Mouse (Mus musculus): ENCODE measurements around the gene Tmem253. TPM values are rescaled to one million over a fixed set of nuclear protein-coding genes. Genes with fewer than 3 reads are reported as not detected.

Tmem253 gene
- polyA plus RNA-seq, 1 experiment from 2014 or later = 0.50 TPM

- no peak overlapping the region for H3K4me3 ChIP-seq
- peaks cover 74% of the 10 kb centered on the region for H3K36me3 ChIP-seq (replicated peaks)
- WGBS = 94% methylated on average over 4 of the region's 4 CpGs
- H3K27ac ChIP-seq = no peak overlapping the region
- H3K4me1 ChIP-seq = peaks cover under 1% of the 10 kb centered on the region
- H3K4me2 ChIP-seq = no peak overlapping the region
- no peak for ATAC-seq (replicated peaks)
- no peaks in the 10 kb centered on the region for H3K9me3 ChIP-seq
- H3K27me3 ChIP-seq (replicated peaks) = no peaks in the 10 kb centered on the region
- H3K9ac ChIP-seq = no peak overlapping the region
Measured at GRCm38 (mm10) chr14:51994453-51994852, 21.0 kb upstream of the Tmem253 start.

GRCm38 (mm10) chr14:51995219-51995871 lies 20.1 kb upstream of the Tmem253 start:
- Histone ChIP-seq H3K4me3 (no peak overlapping the region), H3K27me3 (replicated peaks) (no peaks in the 10 kb centered on the region), H3K4me2 (no peak overlapping the region), H3K36me3 (replicated peaks) (peaks cover 71% of the 10 kb centered on the region), H3K9me3 (no peaks in the 10 kb centered on the region), H3K9ac (no peak overlapping the region), H3K4me1 (no peaks in the 10 kb centered on the region), H3K27ac (no peak overlapping the region)
- ATAC-seq (replicated peaks) = no peak
- 92% methylated on average over 12 of the region's 12 CpGs for WGBS

DNA sequence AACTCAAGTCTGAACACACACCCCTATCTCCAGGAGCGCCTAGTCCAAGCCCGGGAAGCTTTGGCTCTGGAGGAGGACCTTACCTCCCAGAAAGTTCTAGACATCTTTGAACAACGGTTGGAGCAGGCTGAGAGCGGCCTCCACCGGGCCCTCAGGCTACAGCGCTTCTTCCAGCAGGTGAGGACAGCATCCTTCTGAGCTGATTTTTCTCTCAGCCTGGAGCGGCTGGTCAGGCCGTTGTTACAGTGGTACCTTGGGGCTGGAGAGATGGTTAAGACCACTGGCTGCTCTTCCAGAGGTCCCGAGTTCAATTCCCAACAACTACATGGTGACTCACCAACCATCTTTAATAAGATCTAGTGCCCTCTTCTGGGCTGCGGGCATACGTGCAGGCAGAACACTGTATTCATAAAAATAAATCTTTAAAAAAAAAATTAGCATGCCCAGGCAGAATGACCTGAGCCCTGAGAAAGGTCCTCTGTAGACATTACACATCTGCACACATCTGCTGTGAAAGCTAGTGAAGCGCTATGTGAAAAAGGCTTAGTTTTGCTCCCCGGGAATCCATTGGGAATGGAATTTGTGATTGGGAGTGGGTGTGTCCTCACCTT lies 19.1 kb upstream of the Tmem253 start:
- Histone ChIP-seq H3K4me1 (no peaks in the 10 kb centered on the region), H3K4me2 (no peak overlapping the region), H3K27me3 (replicated peaks) (no peaks in the 10 kb centered on the region), H3K36me3 (replicated peaks) (peaks cover 64% of the 10 kb centered on the region), H3K27ac (no peak overlapping the region), H3K4me3 (no peak overlapping the region), H3K9me3 (no peaks in the 10 kb centered on the region), H3K9ac (no peak overlapping the region)
- WGBS = 89% methylated on average over 13 of the region's 13 CpGs
- ATAC-seq (replicated peaks) = no peak

- peak overlapping the region; percentile 55; the same call in 1 of the 2 replicates for H3K27ac ChIP-seq
- H3K36me3 ChIP-seq (replicated peaks) = peaks cover 60% of the 10 kb centered on the region
- H3K4me3 ChIP-seq = no peak overlapping the region
- H3K9ac ChIP-seq = no peak overlapping the region
- 64% methylated on average over 17 of the region's 17 CpGs for WGBS
- H3K4me2 ChIP-seq = no peak overlapping the region
- no peaks in the 10 kb centered on the region for H3K9me3 ChIP-seq
- no peaks in the 10 kb centered on the region for H3K27me3 ChIP-seq (replicated peaks)
- peak; percentile 37 for ATAC-seq (replicated peaks)
- H3K4me1 ChIP-seq = no peaks in the 10 kb centered on the region
Measured at GRCm38 (mm10) chr14:51996866-51997265, 18.6 kb upstream of the Tmem253 start.

DNA sequence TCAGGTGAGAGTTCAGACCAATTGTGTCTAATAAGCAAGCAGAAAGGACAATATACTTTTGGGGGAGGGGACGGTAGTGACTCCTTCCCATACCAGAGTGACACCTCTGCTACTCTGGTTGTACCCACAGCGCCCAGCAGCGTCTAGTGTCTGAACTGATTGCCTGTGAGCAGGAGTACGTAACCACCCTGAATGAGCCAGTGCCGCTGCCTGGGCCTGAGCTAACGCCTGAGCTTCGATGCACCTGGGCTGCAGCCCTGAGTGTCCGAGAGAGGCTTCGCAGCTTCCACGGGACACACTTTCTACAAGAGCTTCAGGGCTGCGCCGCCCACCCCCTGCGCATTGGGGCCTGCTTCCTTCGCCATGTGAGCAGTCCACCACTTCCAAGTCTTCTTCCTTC lies 18.0 kb upstream of the Tmem253 start:
- Histone ChIP-seq H3K4me1 (no peaks in the 10 kb centered on the region), H3K27me3 (replicated peaks) (no peaks in the 10 kb centered on the region), H3K36me3 (replicated peaks) (peaks cover 61% of the 10 kb centered on the region), H3K4me2 (no peak overlapping the region), H3K9me3 (no peaks in the 10 kb centered on the region), H3K27ac (no peak overlapping the region), H3K9ac (no peak overlapping the region), H3K4me3 (no peak overlapping the region)
- ATAC-seq (replicated peaks) = no peak
- WGBS = 93% methylated on average over 14 of the region's 14 CpGs

GRCm38 (mm10) chr14:52003981-52004495 lies 11.4 kb upstream of the Tmem253 start:
- 15% methylated on average over 16 of the region's 16 CpGs for WGBS

GRCm38 (mm10) chr14:52005141-52005540 lies 10.3 kb upstream of the Tmem253 start:
- Histone ChIP-seq H3K4me3 (peak overlapping the region; percentile 12; the same call in 1 of the 2 replicates), H3K36me3 (replicated peaks) (peaks cover 26% of the 10 kb centered on the region; the same call in 1 of the 2 replicates), H3K4me2 (peak overlapping the region; percentile 40; the same call in 1 of the 2 replicates), H3K9ac (peak overlapping the region; percentile 23; the same call in 1 of the 2 replicates), H3K27me3 (replicated peaks) (no peaks in the 10 kb centered on the region), H3K27ac (peak overlapping the region; percentile 92), H3K4me1 (peaks cover 61% of the 10 kb centered on the region), H3K9me3 (no peaks in the 10 kb centered on the region)
- ATAC-seq (replicated peaks) = no peak
- 56% methylated on average over 7 of the region's 7 CpGs for WGBS

More at GRCm38 (mm10) chr14:52003981-52004495, 11.4 kb upstream of the Tmem253 start:
- H3K4me3 ChIP-seq = peak overlapping the region; percentile 27
- peaks cover 50% of the 10 kb centered on the region for H3K4me1 ChIP-seq
- H3K27me3 ChIP-seq (replicated peaks) = no peaks in the 10 kb centered on the region
- H3K9ac ChIP-seq = peak overlapping the region; percentile 38
- peaks cover 32% of the 10 kb centered on the region; the same call in 1 of the 2 replicates for H3K36me3 ChIP-seq (replicated peaks)
- H3K4me2 ChIP-seq = peak overlapping the region; percentile 53
- H3K27ac ChIP-seq = peak overlapping the region; percentile 92
- ATAC-seq (replicated peaks) = peak; percentile 87
- H3K9me3 ChIP-seq = no peaks in the 10 kb centered on the region

DNA sequence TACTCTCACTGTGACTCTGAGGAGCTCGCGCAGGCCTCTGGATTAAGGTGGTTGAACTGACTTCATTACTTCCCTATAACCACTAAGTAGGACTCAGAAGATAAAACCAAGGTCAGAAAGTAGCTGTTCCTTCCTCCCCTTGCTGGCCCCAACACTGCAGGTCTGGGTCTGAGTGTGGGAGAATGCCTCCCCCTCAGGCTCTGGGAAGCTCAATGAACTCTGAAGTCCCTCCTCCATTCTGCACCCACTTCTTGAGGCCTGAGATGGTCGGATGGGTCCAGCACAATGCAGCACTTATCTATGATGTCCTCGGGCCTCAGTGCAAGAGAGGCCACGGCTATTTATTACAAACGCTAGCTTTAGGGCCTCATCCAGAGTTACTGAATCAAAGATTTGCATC lies 9.8 kb upstream of the Tmem253 start:
- no peak overlapping the region for H3K9ac ChIP-seq
- H3K36me3 ChIP-seq (replicated peaks) = peaks cover 26% of the 10 kb centered on the region; the same call in 1 of the 2 replicates
- no peak for ATAC-seq (replicated peaks)
- peaks cover 66% of the 10 kb centered on the region for H3K4me1 ChIP-seq
- no peak overlapping the region for H3K4me2 ChIP-seq
- no peaks in the 10 kb centered on the region for H3K9me3 ChIP-seq
- H3K27me3 ChIP-seq (replicated peaks) = no peaks in the 10 kb centered on the region
- WGBS = 75% methylated on average over 6 of the region's 6 CpGs
- H3K27ac ChIP-seq = peak overlapping the region; percentile 92
- H3K4me3 ChIP-seq = no peak overlapping the region

DNA sequence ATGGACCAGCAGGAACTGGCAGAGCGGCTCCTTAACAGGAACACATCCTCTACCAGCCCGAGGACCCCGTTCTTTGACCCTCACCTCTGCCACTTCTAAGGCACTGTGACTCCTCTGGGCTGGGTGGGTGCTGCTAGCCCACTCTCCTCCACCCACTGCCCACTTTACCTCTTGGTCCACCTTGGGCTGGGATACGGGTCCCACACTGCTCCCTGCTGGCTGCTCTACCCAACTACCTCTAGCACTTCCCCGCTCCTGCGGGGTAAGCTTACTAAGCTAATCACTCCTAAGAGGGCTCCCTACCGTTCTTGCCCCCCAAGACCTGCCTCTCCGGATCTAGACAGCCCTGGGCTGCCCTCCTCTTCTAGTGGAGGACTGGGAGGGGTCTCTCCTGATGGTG lies 9.2 kb upstream of the Tmem253 start:
- peaks cover 23% of the 10 kb centered on the region; the same call in 1 of the 2 replicates for H3K36me3 ChIP-seq (replicated peaks)
- H3K4me1 ChIP-seq = peaks cover 72% of the 10 kb centered on the region
- H3K9ac ChIP-seq = no peak overlapping the region

GRCm38 (mm10) chr14:52006771-52007170 lies 8.7 kb upstream of the Tmem253 start:
- Histone ChIP-seq H3K4me1 (peaks cover 78% of the 10 kb centered on the region), H3K9me3 (no peaks in the 10 kb centered on the region), H3K27me3 (replicated peaks) (no peaks in the 10 kb centered on the region), H3K36me3 (replicated peaks) (peaks cover 23% of the 10 kb centered on the region; the same call in 1 of the 2 replicates), H3K4me3 (no peak overlapping the region), H3K9ac (no peak overlapping the region), H3K27ac (no peak overlapping the region), H3K4me2 (no peak overlapping the region)
- WGBS = 95% methylated on average over 23 of the region's 23 CpGs
- no peak for ATAC-seq (replicated peaks)

More for the DNA sequence above, 9.2 kb upstream of the Tmem253 start:
- no peak for ATAC-seq (replicated peaks)
- Histone ChIP-seq H3K9me3 (no peaks in the 10 kb centered on the region), H3K4me3 (no peak overlapping the region), H3K4me2 (no peak overlapping the region), H3K27ac (no peak overlapping the region), H3K27me3 (replicated peaks) (no peaks in the 10 kb centered on the region)
- 60% methylated on average over 8 of the region's 8 CpGs for WGBS

GRCm38 (mm10) chr14:52008321-52009203 lies 6.9 kb upstream of the Tmem253 start:
- H3K36me3 ChIP-seq (replicated peaks) = peaks cover 15% of the 10 kb centered on the region; the same call in 1 of the 2 replicates
- H3K9ac ChIP-seq = peak overlapping the region; percentile 26; the same call in 1 of the 2 replicates
- peak overlapping the region; percentile 67 for H3K4me2 ChIP-seq
- peak overlapping the region; percentile 39 for H3K4me3 ChIP-seq
- peaks cover 89% of the 10 kb centered on the region for H3K4me1 ChIP-seq
- H3K27me3 ChIP-seq (replicated peaks) = no peaks in the 10 kb centered on the region
- H3K9me3 ChIP-seq = no peaks in the 10 kb centered on the region
- H3K27ac ChIP-seq = peak overlapping the region; percentile 51
- ATAC-seq (replicated peaks) = peak; percentile 22
- 46% methylated on average over 38 of the region's 38 CpGs for WGBS

- Histone ChIP-seq H3K9ac (peak overlapping the region; percentile 26), H3K9me3 (no peaks in the 10 kb centered on the region), H3K36me3 (replicated peaks) (peaks cover 15% of the 10 kb centered on the region; the same call in 1 of the 2 replicates), H3K4me3 (peak overlapping the region; percentile 39), H3K27me3 (replicated peaks) (no peaks in the 10 kb centered on the region), H3K4me1 (peaks cover 84% of the 10 kb centered on the region), H3K4me2 (peak overlapping the region; percentile 67), H3K27ac (peak overlapping the region; percentile 51)
- no peak for ATAC-seq (replicated peaks)
- WGBS = 14% methylated on average over 26 of the region's 26 CpGs
Measured at GRCm38 (mm10) chr14:52009361-52009760, 6.1 kb upstream of the Tmem253 start.

Data from midbrain, embryonic 15.5 days (tissue).